Mouse (Mus musculus) embryo, embryonic 11 days (tissue): ENCODE data around the gene Asap2.
A peak's percentile ranks its signal among the peaks of the same experiment; 100 is the strongest.

Experiments used
- DNase-seq: peaks from one replicate; pipeline ENCODE4 v3.0.0-alpha.2; 2015

The Asap2 gene

GRCm38 (mm10) chr12:21168149-21168548 is 177.9 kb downstream of the Asap2 start:
- DNase-seq: no peak

- DNase-seq: no peak
These were observed 181.7 kb downstream of the Asap2 start for GRCm38 (mm10) chr12:21171776-21172490.

GRCm38 (mm10) chr12:21173847-21174412 is 183.7 kb downstream of the Asap2 start:
- no peak for DNase-seq

GRCm38 (mm10) chr12:21176399-21176798 is 186.1 kb downstream of the Asap2 start:
- no peak for DNase-seq

- no peak for DNase-seq
These were observed 187.0 kb downstream of the Asap2 start for GRCm38 (mm10) chr12:21177123-21177698.

GRCm38 (mm10) chr12:21180091-21180490 is 189.8 kb downstream of the Asap2 start:
- DNase-seq: no peak

- DNase-seq: no peak
These were observed 192.5 kb downstream of the Asap2 start for GRCm38 (mm10) chr12:21182786-21183185.

- no peak for DNase-seq
These were observed 193.1 kb downstream of the Asap2 start for GRCm38 (mm10) chr12:21183321-21183720.

- no peak for DNase-seq
These were observed 195.9 kb downstream of the Asap2 start for GRCm38 (mm10) chr12:21186145-21186544.

- DNase-seq: no peak
These were observed 198.6 kb downstream of the Asap2 start for GRCm38 (mm10) chr12:21188880-21189279.

- no peak for DNase-seq
These were observed 201.3 kb downstream of the Asap2 start for GRCm38 (mm10) chr12:21191546-21191945.

GRCm38 (mm10) chr12:21195497-21195896 is 205.2 kb downstream of the Asap2 start:
- DNase-seq: no peak

- no peak for DNase-seq
These were observed 206.2 kb downstream of the Asap2 start for GRCm38 (mm10) chr12:21196420-21196819.

- no peak for DNase-seq
These were observed 210.4 kb downstream of the Asap2 start for GRCm38 (mm10) chr12:21200613-21201012.

GRCm38 (mm10) chr12:21201485-21202269 is 211.4 kb downstream of the Asap2 start:
- no peak for DNase-seq

- DNase-seq: peak; percentile 18
These were observed 214.5 kb downstream of the Asap2 start for GRCm38 (mm10) chr12:21204701-21205312.

- no peak for DNase-seq
These were observed 215.5 kb downstream of the Asap2 start for GRCm38 (mm10) chr12:21205799-21206198.

GRCm38 (mm10) chr12:21207422-21207821 is 217.2 kb downstream of the Asap2 start:
- DNase-seq: no peak

- no peak for DNase-seq
These were observed 218.0 kb downstream of the Asap2 start for GRCm38 (mm10) chr12:21208172-21208795.

- DNase-seq: no peak
These were observed 219.0 kb downstream of the Asap2 start for GRCm38 (mm10) chr12:21209273-21209672.

GRCm38 (mm10) chr12:21212876-21213275 is 222.6 kb downstream of the Asap2 start:
- no peak for DNase-seq

GRCm38 (mm10) chr12:21214551-21215165 is 224.4 kb downstream of the Asap2 start:
- DNase-seq: no peak
